Mouse (Mus musculus): ENCODE results near the gene Elp5.
A peak's percentile ranks its signal among the peaks of the same experiment; 100 is the strongest.
"Not testable (repeated sequence)": the region's sequence is repeated elsewhere in the genome, so short reads cannot be mapped to it uniquely, and the experiment has no call there.

Gene Elp5

GRCm38 (mm10) chr11:69961841-69962240, 20.5 kb downstream of the Elp5 start:
- DNase-seq (ENCODE audit: extremely low read depth, low read depth): no peak

GRCm38 (mm10) chr11:69960616-69961015, 21.7 kb downstream of the Elp5 start:
- DNase-seq (ENCODE audit: extremely low read depth, low read depth): no peak

- DNase-seq (ENCODE audit: extremely low read depth, low read depth): no peak
These were observed 26.1 kb downstream of the Elp5 start for GRCm38 (mm10) chr11:69956218-69956617.

GRCm38 (mm10) chr11:69955618-69956017, 26.7 kb downstream of the Elp5 start:
- DNase-seq (ENCODE audit: extremely low read depth, low read depth): not testable (repeated sequence)

GRCm38 (mm10) chr11:69953267-69953915, 28.9 kb downstream of the Elp5 start:
- DNase-seq (ENCODE audit: extremely low read depth, low read depth): no peak

GRCm38 (mm10) chr11:69952274-69952673, 30.0 kb downstream of the Elp5 start:
- no peak for DNase-seq (ENCODE audit: extremely low read depth, low read depth)

- DNase-seq (ENCODE audit: extremely low read depth, low read depth): no peak
These were observed 31.4 kb downstream of the Elp5 start for GRCm38 (mm10) chr11:69950807-69951459.

GRCm38 (mm10) chr11:69948763-69949150, 33.6 kb downstream of the Elp5 start:
- peak; percentile 77 for DNase-seq (ENCODE audit: extremely low read depth, low read depth)

GRCm38 (mm10) chr11:69948066-69948762, 34.1 kb downstream of the Elp5 start, which contains the start of gene Slc2a4:
Slc2a4 (minus strand) TSS chr11:69948188.
- peak; percentile 66 for DNase-seq (ENCODE audit: extremely low read depth, low read depth)

GRCm38 (mm10) chr11:69947337-69948065, 34.8 kb downstream of the Elp5 start:
- DNase-seq (ENCODE audit: extremely low read depth, low read depth): no peak

- no peak for DNase-seq (ENCODE audit: extremely low read depth, low read depth)
These were observed 36.1 kb downstream of the Elp5 start for GRCm38 (mm10) chr11:69945997-69946891.

GRCm38 (mm10) chr11:69945216-69945615, 37.1 kb downstream of the Elp5 start:
- DNase-seq (ENCODE audit: extremely low read depth, low read depth): no peak

- DNase-seq (ENCODE audit: extremely low read depth, low read depth): no peak
These were observed 41.4 kb downstream of the Elp5 start for GRCm38 (mm10) chr11:69940962-69941361.

GRCm38 (mm10) chr11:69939731-69940130, 42.6 kb downstream of the Elp5 start:
- no peak for DNase-seq (ENCODE audit: extremely low read depth, low read depth)

GRCm38 (mm10) chr11:69939181-69939580, 43.1 kb downstream of the Elp5 start:
- no peak for DNase-seq (ENCODE audit: extremely low read depth, low read depth)

GRCm38 (mm10) chr11:69938401-69938979, 43.8 kb downstream of the Elp5 start:
- no peak for DNase-seq (ENCODE audit: extremely low read depth, low read depth)

- no peak for DNase-seq (ENCODE audit: extremely low read depth, low read depth)
These were observed 44.5 kb downstream of the Elp5 start for GRCm38 (mm10) chr11:69937834-69938233.

GRCm38 (mm10) chr11:69937385-69937784, 44.9 kb downstream of the Elp5 start:
- DNase-seq (ENCODE audit: extremely low read depth, low read depth): no peak

GRCm38 (mm10) chr11:69936714-69937347, 45.5 kb downstream of the Elp5 start:
- DNase-seq (ENCODE audit: extremely low read depth, low read depth): no peak

GRCm38 (mm10) chr11:69936156-69936555, 46.2 kb downstream of the Elp5 start:
- no peak for DNase-seq (ENCODE audit: extremely low read depth, low read depth)

All from MEL-GATA-1-ER (cell line).